Mouse (Mus musculus) midbrain, postnatal 0 days (tissue): Measurements from ENCODE around the gene Lmo3. TPM values are rescaled to one million over a fixed set of nuclear protein-coding genes. Genes with fewer than 3 reads are reported as not detected.

ENCODE experiments used
- ATAC-seq: fragments of 200-750 bp; cut with Nextera tagmentation; 2 replicates; pipeline ENCODE4 v1.8.0; 2017; ENCODE audit warnings: moderate number of reproducible peaks, mild to moderate bottlenecking, moderate TSS enrichment, moderate library complexity; ENCODE audit not compliant: low FRiP score
- DNase-seq: peaks from one replicate; pipeline ENCODE4 v3.0.0-alpha.2; 2015; ENCODE audit warnings: low spot score
- H3K27ac ChIP-seq: fragments of 300-500 bp; sonication (generic); 2 replicates; pipeline ENCODE4 v1.5.1; 2014; ENCODE audit warnings: low read depth, mild to moderate bottlenecking, low read length, mixed read lengths
- H3K27me3 ChIP-seq: fragments of 300-500 bp; sonication (generic); 2 replicates; pipeline ENCODE4 v1.6.1; 2014; ENCODE audit warnings: low read length, control low read depth, mixed read lengths; ENCODE audit not compliant: insufficient read depth
- H3K36me3 ChIP-seq: fragments of 300-500 bp; sonication (generic); 2 replicates; pipeline ENCODE4 v1.6.1; 2014; ENCODE audit warnings: low read length, control low read depth, mixed read lengths; ENCODE audit not compliant: insufficient read depth
- H3K4me1 ChIP-seq: fragments of 300-500 bp; sonication (generic); 2 replicates; pipeline ENCODE4 v1.6.1; 2014; ENCODE audit warnings: mild to moderate bottlenecking, control low read depth, antibody characterized with exemption, low read length, mixed read lengths; ENCODE audit not compliant: insufficient read depth
- H3K4me2 ChIP-seq: fragments of 300-500 bp; sonication (generic); 2 replicates; pipeline ENCODE4 v1.6.1; 2014; ENCODE audit warnings: low read depth, mild to moderate bottlenecking, low read length, mixed read lengths; ENCODE audit not compliant: poor library complexity, severe bottlenecking
- H3K4me3 ChIP-seq: fragments of 300-500 bp; sonication (generic); 2 replicates; pipeline ENCODE4 v1.5.1; 2014; ENCODE audit warnings: low read depth, mild to moderate bottlenecking, low read length, moderate library complexity
- H3K9ac ChIP-seq: fragments of 300-500 bp; sonication (generic); replicated peaks from 2 replicates; pipeline ENCODE4 v1.6.1; 2014; ENCODE audit warnings: mild to moderate bottlenecking, low read length, moderate library complexity, mixed read lengths; ENCODE audit not compliant: poor library complexity, severe bottlenecking
- H3K9me3 ChIP-seq: fragments of 300-500 bp; sonication (generic); 2 replicates; pipeline ENCODE4 v1.6.1; 2016; ENCODE audit warnings: low read length, control low read depth
- CTCF ChIP-seq: IDR thresholded peaks from 2 replicates; pipeline ENCODE4 v1.5.1; 2016; ENCODE audit warnings: antibody characterized with exemption, mild to moderate bottlenecking
- WGBS: fragments of 180-500 bp; shearing (Covaris S2); extraction: QIAGEN DNeasy Blood & Tissue Kit; methylation state at CpG from one replicate; pipeline ENCODE4 v1.1.7; 2014; 5-methylcytosine and 5-hydroxymethylcytosine counted together
- polyA plus RNA-seq: library from polyadenylated mRNA; unstranded; fragments of >200 nt; fragmentation: Nextera tagmentation; extraction: Ambion mirVana; gene quantifications from 2 replicates; pipeline ENCODE4 v1.2.1, GENCODE M21; 2015
- total RNA-seq: library from RNA; depleted of rRNA; stranded (reverse); fragments of >200 nt; gene quantifications from 2 replicates; pipeline ENCODE4 v1.2.3, GENCODE M21; 2014; rRNA removed

Gene Lmo3
- total and polyA plus RNA-seq, 2 experiments from 2014 or later = 145 to 148 TPM

DNA sequence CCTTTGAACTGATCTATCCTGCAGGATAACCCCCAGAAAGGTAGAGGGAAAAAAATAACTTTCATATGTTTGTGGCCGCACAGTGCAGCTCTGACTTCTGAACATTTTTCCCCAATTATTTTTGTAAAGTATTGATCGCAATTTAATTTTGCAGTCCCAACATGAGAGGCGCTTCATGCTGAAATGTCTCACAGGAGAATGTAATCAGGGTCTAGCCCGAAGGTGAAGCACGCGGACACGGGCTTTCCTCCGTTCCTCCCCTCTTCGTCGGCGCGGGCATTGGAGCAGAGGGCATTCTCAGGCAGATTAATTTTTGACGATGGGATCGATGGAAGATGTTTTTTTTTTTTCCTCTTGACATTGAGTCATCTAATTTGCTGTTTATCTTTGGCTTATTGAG, 258.4 kb downstream of the Lmo3 start:
- 81% methylated on average over 14 of the region's 14 CpGs for WGBS

DNA sequence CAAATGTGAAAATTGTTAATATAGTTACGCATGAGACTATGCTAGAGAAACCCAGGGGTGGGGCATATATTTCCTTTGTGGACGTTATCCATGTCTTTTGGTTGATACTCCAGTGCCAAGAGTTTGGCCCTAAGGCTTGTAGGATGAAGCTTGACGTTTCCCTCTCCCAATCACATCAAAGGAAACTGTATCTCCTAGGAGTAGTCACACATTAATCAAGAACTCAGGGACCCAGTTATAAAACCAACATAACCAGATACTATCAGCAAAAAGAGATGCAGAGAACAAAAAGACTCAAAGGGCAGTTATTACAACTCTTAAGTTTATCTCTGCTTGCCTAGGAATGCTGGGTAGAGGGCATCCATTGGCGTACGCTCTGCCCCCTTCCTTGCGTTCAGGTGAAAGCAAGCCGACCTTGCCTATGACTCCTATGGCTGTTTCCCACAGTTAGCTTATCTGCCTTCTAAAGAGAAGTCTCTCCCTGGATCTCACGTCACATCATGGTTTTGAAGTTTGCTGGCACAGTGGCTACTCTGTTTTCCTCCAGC, 261.5 kb downstream of the Lmo3 start:
- DNase-seq (no peak), ATAC-seq (no peak)
- H3K4me3 ChIP-seq = no peak overlapping the region
- H3K9me3 ChIP-seq = no peaks in the 10 kb centered on the region
- H3K27ac ChIP-seq = no peak overlapping the region
- H3K36me3 ChIP-seq = no peaks in the 10 kb centered on the region
- TF ChIP-seq CTCF = no peak
- no peak overlapping the region for H3K9ac ChIP-seq
- H3K4me1 ChIP-seq = no peaks in the 10 kb centered on the region
- no peak overlapping the region for H3K4me2 ChIP-seq
- H3K27me3 ChIP-seq = no peaks in the 10 kb centered on the region
- 93% methylated on average over 8 of the region's 8 CpGs for WGBS

More for the DNA sequence above, 258.4 kb downstream of the Lmo3 start:
- Histone ChIP-seq H3K36me3 (no peaks in the 10 kb centered on the region), H3K27me3 (no peaks in the 10 kb centered on the region), H3K9me3 (no peaks in the 10 kb centered on the region), H3K4me1 (no peaks in the 10 kb centered on the region), H3K9ac (no peak overlapping the region), H3K4me3 (no peak overlapping the region), H3K27ac (no peak overlapping the region), H3K4me2 (no peak overlapping the region)
- TF ChIP-seq CTCF = no peak
- DNase-seq (no peak), ATAC-seq (no peak)

Other genes starting within 250 kb of the Lmo3 start
- gene Igbp1b, start 76.6 kb upstream of the Lmo3 start, total RNA-seq = 0.60 and 0.61 TPM in 2 replicates
- gene Igbp1b, start 76.6 kb upstream of the Lmo3 start, polyA plus RNA-seq = 0.79 and 0.86 TPM in 2 replicates